Comparison of ENCODE assay signal across 8 mouse cellular contexts in genomic region chr11:51763213-51763907, GRCm38 (mm10). TPM values are rescaled to one million over a fixed set of nuclear protein-coding genes. Genes with fewer than 3 reads are reported as not detected.
A peak's percentile ranks its signal among the peaks of the same experiment; 100 is the strongest.
DNase-seq lines count a peak whose midpoint lies in the region; ATAC-seq and TF ChIP-seq lines count a peak whose summit lies in the region.

Gene Sec24a, minus strand, starts transcription at chr11:51763634.
Gene Sar1b, plus strand, starts transcription at chr11:51763687.

- peak; percentile 13; the same call in 1 of the 2 replicates for TF ChIP-seq EP300 in CH12.LX (IDR thresholded peaks at IDR 0.05; ENCODE audit: low read length)

- in situ Hi-C loops in CH12.LX (cut with MboI; ENCODE audit: low pct_ligation_motif_present, low pct_unique_long_range_greater_than_20kb, low sequenced_read_pairs), result no loop called here

- peak within 1 kb of the TSS; percentile 100 for H3K4me2 ChIP-seq in CH12.LX (ENCODE audit: insufficient read depth, low read depth, poor library complexity, severe bottlenecking)
- H3K4me2 ChIP-seq in heart, embryonic 14.5 days (ENCODE audit: low read length), result peak within 1 kb of the TSS; percentile 80
- H3K4me2 ChIP-seq in liver, embryonic 13.5 days, result peak within 1 kb of the TSS; percentile 82
- peak within 1 kb of the TSS; percentile 85 for H3K4me2 ChIP-seq in stomach, embryonic 14.5 days (replicated peaks; ENCODE audit: low read depth, low read length)

- TF ChIP-seq POLR2A in CH12.LX (IDR thresholded peaks at IDR 0.05; ENCODE audit: low read depth, low read length), result peak; percentile 91

- no peaks in the 10 kb centered on the region for H3K27me3 ChIP-seq in CH12.LX (replicated peaks)
- peaks cover 9% of the 10 kb centered on the region; the same call in 1 of the 2 replicates for H3K27me3 ChIP-seq in forebrain, embryonic 10.5 days (ENCODE audit: poor library complexity, severe bottlenecking)
- H3K27me3 ChIP-seq in heart, embryonic 14.5 days (ENCODE audit: control insufficient read depth, insufficient read depth, low read length), result no peaks in the 10 kb centered on the region; the same call in 1 of the 2 replicates
- H3K27me3 ChIP-seq in liver, embryonic 13.5 days, result peaks cover 9% of the 10 kb centered on the region; the same call in 1 of the 2 replicates
- no peaks in the 10 kb centered on the region for H3K27me3 ChIP-seq in stomach, embryonic 14.5 days (ENCODE audit: control insufficient read depth, insufficient read depth, low read length)

- H3K4me1 ChIP-seq in CH12.LX (ENCODE audit: control insufficient read depth in 1 of 2, insufficient read depth in 2 of 2), result peaks cover 17 to 66% of the 10 kb centered on the region in 2 experiments
- peaks cover 22% of the 10 kb centered on the region for H3K4me1 ChIP-seq in forebrain, embryonic 10.5 days
- H3K4me1 ChIP-seq in heart, embryonic 14.5 days (ENCODE audit: control insufficient read depth in 2 of 2, insufficient read depth in 2 of 2, low read length in 2 of 2), result peaks cover 0 to 16% of the 10 kb centered on the region in 2 experiments; a peak in 2 of 4 replicates
- H3K4me1 ChIP-seq in liver, embryonic 13.5 days (replicated peaks), result peaks cover 43% of the 10 kb centered on the region
- H3K4me1 ChIP-seq in stomach, embryonic 14.5 days (ENCODE audit: control insufficient read depth, insufficient read depth, low read length), result peaks cover 6% of the 10 kb centered on the region; the same call in 1 of the 2 replicates

- ATAC-seq in heart, embryonic 14.5 days (ENCODE audit: insufficient number of reproducible peaks, insufficient read depth, low FRiP score, low read depth), result peak; percentile 86
- peak; percentile 87 for ATAC-seq in liver, embryonic 13.5 days (ENCODE audit: low read depth)
- peak; percentile 92 for ATAC-seq in stomach, embryonic 14.5 days (ENCODE audit: insufficient number of reproducible peaks, insufficient read depth, low FRiP score, low read depth)

- H3K27ac ChIP-seq in CH12.LX (ENCODE audit: insufficient read depth, low read depth), result no peak within 1 kb of the TSS
- H3K27ac ChIP-seq in forebrain, embryonic 10.5 days, result peak within 1 kb of the TSS; percentile 83
- no peak within 1 kb of the TSS for H3K27ac ChIP-seq in heart, embryonic 14.5 days (replicated peaks in 1 of 2; ENCODE audit: control insufficient read depth in 1 of 2, insufficient read depth in 1 of 2, low read depth in 2 of 2, low read length in 2 of 2)
- H3K27ac ChIP-seq in liver, embryonic 13.5 days, result peak within 1 kb of the TSS; percentile 61; the same call in 1 of the 2 replicates
- no peak within 1 kb of the TSS for H3K27ac ChIP-seq in stomach, embryonic 14.5 days (ENCODE audit: low read length)

- TF ChIP-seq CTCF in CH12.LX (conservative IDR thresholded peaks at IDR 0.05 in 1 of 2, IDR thresholded peaks at IDR 0.05 in 1 of 2; ENCODE audit: low read depth in 2 of 2, low read length in 2 of 2), result no peak

- H3K79me2 ChIP-seq in CH12.LX (replicated peaks; ENCODE audit: control insufficient read depth, extremely low read depth, insufficient read depth, poor library complexity, severe bottlenecking), result peaks cover 40% of the 10 kb centered on the region

- H3K9me3 ChIP-seq in CH12.LX (replicated peaks; ENCODE audit: low read length), result no peaks in the 10 kb centered on the region
- no peaks in the 10 kb centered on the region for H3K9me3 ChIP-seq in forebrain, embryonic 10.5 days
- H3K9me3 ChIP-seq in heart, embryonic 14.5 days (ENCODE audit: control insufficient read depth, low read length), result no peaks in the 10 kb centered on the region
- H3K9me3 ChIP-seq in liver, embryonic 13.5 days (replicated peaks), result no peaks in the 10 kb centered on the region
- no peaks in the 10 kb centered on the region for H3K9me3 ChIP-seq in stomach, embryonic 14.5 days (ENCODE audit: control insufficient read depth, low read depth, low read length)

- dilution Hi-C loops in CH12.LX (cut with MboI; ENCODE audit: extremely low pct_ligation_motif_present, extremely low pct_unique_long_range_greater_than_20kb, low sequenced_read_pairs), result no loop called here

- WGBS in forebrain, embryonic 10.5 days, result 2% methylated on average over 30 of the region's 30 CpGs
- WGBS in heart, embryonic 14.5 days, result under 1% methylated on average over 30 of the region's 30 CpGs
- WGBS in liver, embryonic 13.5 days (ENCODE audit: insufficient replicate concordance), result 2% methylated on average over 30 of the region's 30 CpGs
- 1% methylated on average over 30 of the region's 30 CpGs for WGBS in stomach, embryonic 14.5 days

- H3K36me3 ChIP-seq in CH12.LX (replicated peaks in 1 of 2; ENCODE audit: control insufficient read depth in 1 of 2, insufficient read depth in 1 of 2, low read length in 1 of 2), result peaks cover 0 to 24% of the 10 kb centered on the region in 2 experiments
- no peaks in the 10 kb centered on the region for H3K36me3 ChIP-seq in forebrain, embryonic 10.5 days (replicated peaks)
- H3K36me3 ChIP-seq in heart, embryonic 14.5 days (ENCODE audit: control insufficient read depth, insufficient read depth, low read length), result no peaks in the 10 kb centered on the region
- no peaks in the 10 kb centered on the region for H3K36me3 ChIP-seq in liver, embryonic 13.5 days
- no peaks in the 10 kb centered on the region for H3K36me3 ChIP-seq in stomach, embryonic 14.5 days (ENCODE audit: control insufficient read depth, insufficient read depth, low read length)

- TF ChIP-seq RAD21 in CH12.LX (IDR thresholded peaks at IDR 0.05; ENCODE audit: low read depth, low read length), result no peak

- peak; percentile 85 for DNase-seq in CH12.LX (ENCODE audit: extremely low read depth)
- peak; percentile 68 for DNase-seq in c-Kit-positive CD71-negative TER-119-negative erythroid progenitor cells, embryonic 14.5 days (ENCODE audit: low read depth)
- DNase-seq in forebrain, embryonic 10.5 days (ENCODE audit: extremely low spot score, low spot score), result peak; percentile 78
- peak; percentile 88 for DNase-seq in kidney, postnatal 14 days
- DNase-seq in liver, embryonic 13.5 days, result peak; percentile 72
- peak; percentile 71 to 80 for DNase-seq in natural killer cell, adult 2 months (ENCODE audit: low spot score in 2 of 2)

- peak within 1 kb of the TSS; percentile 80 to 100 (median 93) for H3K4me3 ChIP-seq in CH12.LX (replicated peaks in 1 of 3; ENCODE audit: low read depth in 2 of 3, low read length in 2 of 3, poor library complexity in 1 of 3)
- H3K4me3 ChIP-seq in forebrain, embryonic 10.5 days, result peak within 1 kb of the TSS; percentile 93
- H3K4me3 ChIP-seq in heart, embryonic 14.5 days (ENCODE audit: control insufficient read depth in 1 of 2, insufficient read depth in 1 of 2, low read depth in 1 of 2, low read length in 2 of 2), result peak within 1 kb of the TSS; percentile 66 to 92
- peak within 1 kb of the TSS; percentile 94 for H3K4me3 ChIP-seq in liver, embryonic 13.5 days (replicated peaks)
- peak within 1 kb of the TSS; percentile 82 for H3K4me3 ChIP-seq in stomach, embryonic 14.5 days (ENCODE audit: low read depth, low read length)

- H3K9ac ChIP-seq in CH12.LX (ENCODE audit: insufficient read depth, low read depth), result peak within 1 kb of the TSS; percentile 89
- peak within 1 kb of the TSS; percentile 88 for H3K9ac ChIP-seq in heart, embryonic 14.5 days (ENCODE audit: low read length)
- peak within 1 kb of the TSS; percentile 88 for H3K9ac ChIP-seq in liver, embryonic 13.5 days
- H3K9ac ChIP-seq in stomach, embryonic 14.5 days (replicated peaks; ENCODE audit: low read depth, low read length), result peak within 1 kb of the TSS; percentile 75

TF ChIP-seq in CH12.LX, 34 proteins besides CTCF, POLR2A, EP300 and RAD21 (continues in another document):
- peak; percentile 48; the same call in 1 of the 2 replicates for TF ChIP-seq CHD1 (IDR thresholded peaks at IDR 0.05; ENCODE audit: low read depth, low read length)
- TF ChIP-seq MXI1 (IDR thresholded peaks at IDR 0.05; ENCODE audit: low read depth, low read length), result peak; percentile 90
- peak; percentile 50; the same call in 1 of the 2 replicates for TF ChIP-seq GABPA (IDR thresholded peaks at IDR 0.05; ENCODE audit: insufficient replicate concordance, low read depth, low read length)
- TF ChIP-seq NELFE (IDR thresholded peaks at IDR 0.05; ENCODE audit: low read depth, low read length), result peak; percentile 69
- no peak for TF ChIP-seq SMC3 (IDR thresholded peaks at IDR 0.05; ENCODE audit: low read depth, low read length)
- TF ChIP-seq MYC (IDR thresholded peaks at IDR 0.05; ENCODE audit: low read depth, low read length), result peak; percentile 46; the same call in 1 of the 2 replicates
- TF ChIP-seq MAZ (IDR thresholded peaks at IDR 0.05; ENCODE audit: low read depth, low read length), result peak; percentile 93
- TF ChIP-seq MEF2A (IDR thresholded peaks at IDR 0.05; ENCODE audit: borderline replicate concordance, low read depth, low read length), result peak; percentile 91
- peak; percentile 85 for TF ChIP-seq BHLHE40 (IDR thresholded peaks at IDR 0.05; ENCODE audit: low read depth, low read length)
- TF ChIP-seq HCFC1 (IDR thresholded peaks at IDR 0.05; ENCODE audit: low read depth, low read length), result peak; percentile 96
- TF ChIP-seq IRF4 (IDR thresholded peaks at IDR 0.05; ENCODE audit: low read depth, low read length), result peak; percentile 90
- TF ChIP-seq JUND (conservative IDR thresholded peaks at IDR 0.05; ENCODE audit: low read depth, low read length), result no peak
- TF ChIP-seq ZNF384 (IDR thresholded peaks at IDR 0.05; ENCODE audit: low read depth, low read length), result peak; percentile 63
- peak; percentile 93; the same call in 1 of the 2 replicates for TF ChIP-seq KAT2A (IDR thresholded peaks at IDR 0.05; ENCODE audit: insufficient replicate concordance, low read length)
- no peak for TF ChIP-seq USF1 (IDR thresholded peaks at IDR 0.05; ENCODE audit: low read depth, low read length)

RNA-seq across cellular contexts. Expression of gene Sec24a, which starts in this region (rescaled TPM):
- total RNA-seq in CH12.LX (2012; rRNA removed) (6.3 and 7.2 TPM in 2 replicates), CH12.LX (2014; rRNA removed) (4.6 and 5.5 TPM in 2 replicates)
- polyA plus RNA-seq in CH12.LX (2012; ENCODE audit: insufficient read length, low read depth), result 12.0 and 16.8 TPM in 2 replicates
- 12.8 and 14.0 TPM in 2 replicates for polyA plus RNA-seq in forebrain, embryonic 10.5 days (2016; fragmentation: Nextera tagmentation; extraction: Ambion mirVana)
- 12.0 and 12.3 TPM in 2 replicates for polyA plus RNA-seq in heart, embryonic 14.5 days (2014; fragmentation: Nextera tagmentation; extraction: Ambion mirVana)
- 5.8 and 8.4 TPM in 2 replicates for polyA plus RNA-seq in liver, embryonic 13.5 days (2015; fragmentation: Nextera tagmentation; extraction: Ambion mirVana)
- polyA plus RNA-seq in stomach, embryonic 14.5 days (2014; fragmentation: Nextera tagmentation; extraction: Ambion mirVana), result 19.0 and 19.7 TPM in 2 replicates

RNA-seq across cellular contexts. Expression of gene Sar1b, which starts in this region (rescaled TPM):
- total RNA-seq in CH12.LX (2012; rRNA removed) (79.3 and 91.9 TPM in 2 replicates), CH12.LX (2014; rRNA removed) (258 and 264 TPM in 2 replicates)
- polyA plus RNA-seq in CH12.LX (2012; ENCODE audit: insufficient read length, low read depth), result 129 and 171 TPM in 2 replicates
- polyA plus RNA-seq in forebrain, embryonic 10.5 days (2016; fragmentation: Nextera tagmentation; extraction: Ambion mirVana), result 112 and 114 TPM in 2 replicates
- polyA plus RNA-seq in heart, embryonic 14.5 days (2014; fragmentation: Nextera tagmentation; extraction: Ambion mirVana), result 140 and 148 TPM in 2 replicates
- 90.3 and 101 TPM in 2 replicates for polyA plus RNA-seq in liver, embryonic 13.5 days (2015; fragmentation: Nextera tagmentation; extraction: Ambion mirVana)
- polyA plus RNA-seq in stomach, embryonic 14.5 days (2014; fragmentation: Nextera tagmentation; extraction: Ambion mirVana), result 109 and 111 TPM in 2 replicates

Comparison
In these comparisons a context has a peak if more than half of its experiments do, and no peak if none do; other contexts are left out.
1. H3K27ac ChIP-seq: peak in forebrain, embryonic 10.5 days (single experiment) and liver, embryonic 13.5 days (single experiment); none in CH12.LX (single experiment), heart, embryonic 14.5 days (0 of 2) and stomach, embryonic 14.5 days (single experiment).
2. Peak in every context shown above with its lines, with median percentiles within 50 percentile points of each other: DNase-seq, H3K4me2 ChIP-seq, H3K4me3 ChIP-seq, H3K9ac ChIP-seq and ATAC-seq.